ENCODE assay signal across 8 mouse cellular contexts in the genomic region with DNA sequence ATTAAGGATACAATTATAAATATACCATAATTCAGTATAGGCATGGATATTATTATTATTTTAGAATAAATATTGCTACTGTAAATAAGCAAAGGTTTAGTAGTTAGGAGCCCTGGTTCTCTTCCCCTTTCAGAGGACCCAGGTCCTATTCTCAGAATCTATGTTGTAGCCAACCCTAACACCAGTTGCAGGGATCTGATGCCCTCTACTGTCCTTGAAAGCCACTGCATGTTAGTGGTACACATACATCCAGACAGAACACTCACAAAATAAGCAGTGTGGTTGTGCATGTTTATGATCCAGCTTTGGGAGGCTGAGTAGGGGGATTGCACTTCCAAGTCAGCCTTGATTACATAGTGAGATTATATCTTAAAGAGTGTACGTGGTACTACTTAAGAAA. TPM values are rescaled to one million over a fixed set of nuclear protein-coding genes. Genes with fewer than 3 reads are reported as not detected.
A peak's percentile ranks its signal among the peaks of the same experiment; 100 is the strongest.
DNase-seq lines count a peak whose midpoint lies in the region; ATAC-seq lines count a peak whose summit lies in the region.

No protein-coding gene starts in this region.

- H3K36me3 ChIP-seq in liver, embryonic 11.5 days (ENCODE audit: control insufficient read depth, insufficient read depth, low read length) = peaks cover 26% of the 10 kb centered on the region
- H3K36me3 ChIP-seq in intestine, embryonic 16.5 days (ENCODE audit: control insufficient read depth, insufficient read depth, low read length) = peaks cover 3% of the 10 kb centered on the region; the same call in 1 of the 2 replicates

- H3K4me3 ChIP-seq in liver, embryonic 11.5 days (ENCODE audit: low read depth, low read length) = no peak overlapping the region
- H3K4me3 ChIP-seq in intestine, embryonic 16.5 days (ENCODE audit: low read length) = no peak overlapping the region

- H3K4me1 ChIP-seq in liver, embryonic 11.5 days (replicated peaks; ENCODE audit: control insufficient read depth, insufficient read depth, low read length) = no peaks in the 10 kb centered on the region
- no peaks in the 10 kb centered on the region for H3K4me1 ChIP-seq in intestine, embryonic 16.5 days (ENCODE audit: control insufficient read depth, insufficient read depth, low read length)

- ATAC-seq in liver, embryonic 11.5 days (replicated peaks; ENCODE audit: low FRiP score) = no peak
- ATAC-seq in intestine, embryonic 16.5 days = no peak

- no peak overlapping the region for H3K9ac ChIP-seq in liver, embryonic 11.5 days (ENCODE audit: low read depth, low read length)
- H3K9ac ChIP-seq in intestine, embryonic 16.5 days (ENCODE audit: low read depth, low read length) = no peak overlapping the region

- H3K27me3 ChIP-seq in liver, embryonic 11.5 days (replicated peaks; ENCODE audit: control insufficient read depth, insufficient read depth, low read length) = no peaks in the 10 kb centered on the region
- no peaks in the 10 kb centered on the region for H3K27me3 ChIP-seq in intestine, embryonic 16.5 days (replicated peaks; ENCODE audit: control insufficient read depth, insufficient read depth, low read length)

- H3K27ac ChIP-seq in liver, embryonic 11.5 days (ENCODE audit: low read depth, low read length) = no peak overlapping the region
- no peak overlapping the region for H3K27ac ChIP-seq in intestine, embryonic 16.5 days (ENCODE audit: low read length)

- peak; percentile 19 for DNase-seq in adrenal gland, postnatal 10 days
- DNase-seq in adrenal gland, adult 8-10 months = no peak
- DNase-seq in liver = peak; percentile 36
- DNase-seq in liver, embryonic 11.5 days (ENCODE audit: low spot score) = no peak
- DNase-seq in induced T-regulatory cell, adult 2 months (ENCODE audit: low read depth) = peak; percentile 77
- DNase-seq in retina, postnatal 1 day = peak; percentile 46
- DNase-seq in frontal cortex, postnatal 10 days (ENCODE audit: low spot score in 2 of 2) = no peak

- H3K9me3 ChIP-seq in liver, embryonic 11.5 days (ENCODE audit: control insufficient read depth, low read length) = no peaks in the 10 kb centered on the region
- H3K9me3 ChIP-seq in intestine, embryonic 16.5 days (ENCODE audit: control insufficient read depth, low read length) = no peaks in the 10 kb centered on the region

- WGBS in liver, embryonic 11.5 days = 82% methylated on average over 1 of the region's 1 CpGs
- WGBS in intestine, embryonic 16.5 days = 76% methylated on average over 1 of the region's 1 CpGs

- H3K4me2 ChIP-seq in liver, embryonic 11.5 days = no peak overlapping the region
- no peak overlapping the region for H3K4me2 ChIP-seq in intestine, embryonic 16.5 days (ENCODE audit: low read depth, low read length)

RNA-seq across cellular contexts. Expression of a gene that starts 21.5 kb away (rescaled TPM):
- 10 to 100 TPM; 51.0 to 68.6 TPM for total RNA-seq in adrenal gland, postnatal 10 days (2021)
- 100 to 1,000 TPM in 1 of 4 experiments, 10 to 100 TPM in 3; 62.2 to 107 (median 76.8) TPM for total RNA-seq in adrenal gland, adult 8-10 months (2022)
- polyA plus RNA-seq in liver, embryonic 11.5 days (2014; fragmentation: Nextera tagmentation; extraction: Ambion mirVana) = 18.1 and 22.9 TPM in 2 replicates
- polyA plus RNA-seq in intestine, embryonic 16.5 days (2015; fragmentation: Nextera tagmentation; extraction: Ambion mirVana) = 9.9 and 13.1 TPM in 2 replicates

RNA-seq across cellular contexts. Expression of a gene that starts 57.1 kb away (rescaled TPM):
- total RNA-seq in adrenal gland, postnatal 10 days (2021) = 10 to 100 TPM; 16.4 to 19.7 TPM
- 10 to 100 TPM; 23.0 to 28.4 (median 24.5) TPM for total RNA-seq in adrenal gland, adult 8-10 months (2022)
- polyA plus RNA-seq in liver, embryonic 11.5 days (2014; fragmentation: Nextera tagmentation; extraction: Ambion mirVana) = 39.0 and 43.1 TPM in 2 replicates
- 19.0 and 21.2 TPM in 2 replicates for polyA plus RNA-seq in intestine, embryonic 16.5 days (2015; fragmentation: Nextera tagmentation; extraction: Ambion mirVana)

Comparison
In these comparisons a context has a peak if more than half of its experiments do, and no peak if none do; other contexts are left out.
1. DNase-seq: peak in adrenal gland, postnatal 10 days (single experiment), liver (single experiment), induced T-regulatory cell, adult 2 months (single experiment) and retina, postnatal 1 day (single experiment); none in adrenal gland, adult 8-10 months (single experiment), liver, embryonic 11.5 days (single experiment) and frontal cortex, postnatal 10 days (0 of 2).